Mouse (Mus musculus) heart, adult 18-20 months (tissue): ENCODE measurements around the gene Rassf7. TPM values are rescaled to one million over a fixed set of nuclear protein-coding genes. Genes with fewer than 3 reads are reported as not detected.
A peak's percentile ranks its signal among the peaks of the same experiment; 100 is the strongest.

Source experiments
- DNase-seq, 2 experiments: peaks; one replicate each; pipeline ENCODE4 v3.0.0; 2021 to 2022; ENCODE audit warnings: mixed read lengths in 1 of 2
- long read RNA-seq, 2 experiments: library from polyadenylated mRNA; stranded (forward); transcript quantifications; one replicate each; pipeline ENCODE4 v2.0.0; 2021
- total RNA-seq, 2 experiments: library from RNA; stranded (reverse); gene quantifications; 2 replicates each; pipeline ENCODE4 v1.2.3; 2021

The Rassf7 gene
- under 1 TPM; 0.57 to 0.87 TPM for total RNA-seq
- long read RNA-seq, experiment 1: 0 reads
- long read RNA-seq, experiment 2: 0 reads

GRCm38 (mm10) chr7:141215101-141215879 is at the start of gene Rassf7:
Gene Rassf7 (plus strand): TSS chr7:141215860.
- peak; percentile 83 to 91 for DNase-seq

- peak; percentile 45 to 54 for DNase-seq
Observed at GRCm38 (mm10) chr7:141167901-141168517, 47.7 kb upstream of the Rassf7 start.

DNA sequence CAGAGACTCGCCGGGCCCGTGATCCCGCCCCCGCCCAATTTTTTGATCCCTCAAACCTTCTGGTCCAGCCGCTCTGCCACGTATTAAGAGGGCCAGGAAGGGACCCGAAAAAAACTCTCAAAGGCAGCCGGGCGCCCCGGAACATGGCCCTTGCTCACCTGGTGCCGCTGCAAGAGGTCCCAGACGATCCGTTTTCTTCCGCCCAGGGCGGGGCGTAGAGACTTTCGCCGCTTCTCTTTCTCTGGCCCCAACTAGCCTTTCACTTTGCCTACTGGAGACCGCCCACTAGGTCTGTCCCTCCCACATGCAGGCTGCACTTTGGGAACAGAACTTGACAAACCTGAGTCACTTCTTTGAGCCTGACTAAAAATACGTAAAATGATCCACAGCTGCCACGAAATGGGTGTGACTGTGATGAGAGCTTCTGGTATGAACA is 47.1 kb upstream of the Rassf7 start:
- DNase-seq: peak; percentile 79 to 84

- DNase-seq: peak in 1 of 2 experiments; percentile 26
Observed at GRCm38 (mm10) chr7:141169300-141169699, 46.4 kb upstream of the Rassf7 start.

- DNase-seq: no peak
Observed at GRCm38 (mm10) chr7:141169866-141170265, 45.8 kb upstream of the Rassf7 start.

GRCm38 (mm10) chr7:141172116-141173006 is 43.3 kb upstream of the Rassf7 start, which contains the start of gene Rnh1:
Gene Rnh1 (minus strand): TSS chr7:141172857.
- DNase-seq: peak; percentile 94

DNA sequence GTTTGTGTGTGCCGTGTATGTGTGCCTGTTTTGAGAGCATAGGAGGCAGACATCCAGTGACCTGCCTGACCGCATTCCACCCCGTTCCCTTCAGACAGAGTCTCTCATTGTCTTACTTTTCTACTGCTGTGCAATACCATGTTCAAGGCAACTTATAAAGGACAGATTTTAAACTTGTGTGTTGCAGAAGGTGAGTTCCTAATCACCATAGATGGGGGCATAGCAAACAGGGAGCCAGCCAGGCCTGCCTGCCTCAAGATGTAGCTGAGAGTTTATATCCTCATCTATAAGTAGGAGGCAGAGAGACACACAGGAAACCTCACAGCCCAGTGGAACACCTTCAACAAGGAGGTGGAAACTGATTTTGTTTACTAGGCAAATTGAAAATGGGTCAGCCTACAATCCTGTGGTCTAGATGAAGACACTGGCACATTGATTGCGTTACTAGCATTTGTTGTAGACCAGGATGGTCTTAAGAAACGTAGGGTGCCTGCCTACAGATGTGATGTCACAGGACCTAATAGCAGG is 42.3 kb upstream of the Rassf7 start:
- no peak for DNase-seq

DNA sequence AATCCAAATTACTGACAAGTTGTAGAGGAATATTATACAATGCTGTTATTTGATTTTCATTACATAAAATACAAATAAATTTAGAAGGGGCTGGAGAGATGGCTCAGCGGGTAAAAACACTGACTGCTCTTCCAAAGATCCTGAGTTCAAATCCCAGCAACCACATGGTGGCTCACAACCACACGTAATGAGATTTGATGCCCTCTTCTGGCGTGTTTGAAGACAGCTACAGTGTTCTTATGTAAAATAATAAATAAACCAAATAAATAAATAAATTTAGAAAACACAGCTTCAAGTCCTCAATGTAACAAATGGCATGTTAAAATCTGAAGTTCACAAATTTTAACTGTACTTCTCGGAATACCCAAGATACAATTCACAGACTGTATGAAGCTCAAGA is 40.6 kb upstream of the Rassf7 start:
- DNase-seq: no peak

GRCm38 (mm10) chr7:141176173-141176572 is 39.5 kb upstream of the Rassf7 start:
- peak; percentile 86 to 90 for DNase-seq

- DNase-seq: no peak
Observed at GRCm38 (mm10) chr7:141188194-141188593, 27.5 kb upstream of the Rassf7 start.

DNA sequence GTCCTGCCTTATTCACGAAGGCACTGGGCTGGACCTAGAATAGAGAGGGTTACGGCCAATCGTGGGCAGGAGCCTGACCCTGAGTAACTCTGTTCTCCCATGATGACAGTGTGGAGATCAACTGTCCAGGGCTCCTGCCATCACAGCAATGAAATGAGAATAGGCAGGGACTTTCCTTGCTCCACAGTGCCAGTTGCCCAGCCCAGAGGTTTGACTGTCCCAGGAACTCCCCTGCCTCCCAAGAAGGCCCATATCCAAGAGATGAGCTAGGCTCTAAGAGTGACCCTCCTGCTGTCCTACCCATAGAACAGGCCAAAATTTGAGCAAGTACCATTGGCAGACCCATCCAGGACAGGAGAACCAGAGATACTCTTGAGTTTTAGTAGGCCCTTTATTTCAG is 26.9 kb upstream of the Rassf7 start:
- no peak for DNase-seq

GRCm38 (mm10) chr7:141190220-141190619 is 25.4 kb upstream of the Rassf7 start:
- no peak for DNase-seq

DNA sequence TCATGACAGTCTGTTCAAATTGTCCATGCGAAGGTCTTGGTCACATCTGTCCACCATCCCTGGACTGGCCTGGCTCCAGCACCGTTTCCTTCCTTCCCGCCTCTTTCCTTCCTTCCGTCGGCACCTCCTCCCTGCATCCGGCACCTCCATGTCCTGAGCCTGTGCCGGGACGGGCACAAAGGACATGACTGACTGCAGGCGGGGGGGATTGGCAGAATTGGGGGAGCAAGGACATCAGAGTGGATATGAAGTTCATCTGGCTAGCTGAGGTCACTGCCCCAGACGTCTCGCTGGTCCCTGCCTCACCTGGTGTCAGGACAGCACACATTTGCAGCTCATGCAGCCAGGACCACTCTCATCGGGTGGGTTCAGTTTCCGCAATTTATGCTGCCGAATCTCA is 24.6 kb upstream of the Rassf7 start:
- peak in 1 of 2 experiments; percentile 57 for DNase-seq

DNA sequence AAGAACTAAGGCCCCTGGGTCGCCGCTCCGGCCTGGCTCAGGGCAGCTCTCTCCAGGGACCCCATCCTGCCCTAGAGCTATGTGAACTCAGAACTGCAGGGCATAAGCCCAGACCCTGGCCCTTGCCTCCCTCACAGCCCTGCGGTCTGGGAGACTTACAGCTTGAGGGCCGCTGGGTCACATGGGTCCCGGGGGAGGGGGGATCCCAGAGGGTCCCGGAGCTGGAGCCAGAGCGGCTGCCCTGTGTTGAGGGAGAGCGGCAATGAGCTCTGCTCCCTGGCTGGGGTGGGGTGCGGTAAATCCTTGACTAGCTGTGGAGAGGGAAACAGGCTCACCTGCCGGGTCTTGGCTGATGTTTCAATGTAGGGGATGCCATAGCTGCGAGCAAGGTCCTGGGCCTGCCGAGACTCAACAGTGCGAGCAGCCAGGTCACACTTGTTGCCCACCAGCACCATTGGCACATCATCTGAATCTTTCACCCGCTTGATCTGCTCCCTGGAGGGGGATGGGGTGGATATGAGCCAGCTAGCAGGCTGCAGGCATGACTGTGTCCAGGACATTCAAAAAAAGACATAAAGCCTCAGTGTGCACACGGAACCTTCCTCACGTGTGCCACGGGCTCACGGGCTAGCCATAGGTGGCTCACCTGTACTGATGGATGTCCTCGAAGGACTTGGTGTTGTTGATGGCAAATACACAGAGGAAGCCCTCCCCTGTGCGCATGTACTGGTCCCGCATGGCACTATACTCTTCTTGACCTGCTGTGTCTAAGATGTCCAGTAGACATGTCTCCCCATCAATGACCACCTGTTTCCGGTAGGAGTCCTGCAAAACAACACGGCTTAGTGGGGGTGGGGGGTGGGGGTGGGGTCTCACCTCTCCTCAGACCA is 23.6 kb upstream of the Rassf7 start:
- DNase-seq: no peak

GRCm38 (mm10) chr7:141192776-141193347 is 22.8 kb upstream of the Rassf7 start:
- DNase-seq: no peak

- DNase-seq: no peak
Observed at GRCm38 (mm10) chr7:141193348-141193856, 22.3 kb upstream of the Rassf7 start.

DNA sequence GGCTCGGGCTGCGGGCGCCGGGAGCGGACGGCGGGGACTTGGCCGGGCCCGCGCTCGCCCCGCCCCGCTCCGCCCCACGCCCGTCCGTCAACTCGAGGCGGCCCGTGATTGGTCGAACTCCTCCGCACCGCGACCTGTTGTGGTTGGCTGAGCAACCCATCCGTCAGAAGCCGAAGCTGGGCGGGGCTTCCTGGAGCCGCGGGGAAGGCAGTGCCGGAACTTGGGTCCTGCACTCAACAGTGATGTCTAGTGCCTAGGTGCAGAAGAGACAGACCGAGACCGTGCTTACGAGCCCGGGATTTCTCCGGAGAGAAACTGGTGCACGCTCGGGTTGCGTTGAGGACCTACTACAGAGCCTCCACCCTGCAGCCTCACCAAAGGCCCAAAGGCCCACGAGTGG is 21.7 kb upstream of the Rassf7 start, which contains the start of the genes Hras and Lrrc56:
TSS of gene Hras (minus strand) at position 58 of the 400 bp plus-strand sequence.
TSS of gene Lrrc56 (plus strand) at position 210 of the 400 bp plus-strand sequence.
- DNase-seq: peak; percentile 99

DNA sequence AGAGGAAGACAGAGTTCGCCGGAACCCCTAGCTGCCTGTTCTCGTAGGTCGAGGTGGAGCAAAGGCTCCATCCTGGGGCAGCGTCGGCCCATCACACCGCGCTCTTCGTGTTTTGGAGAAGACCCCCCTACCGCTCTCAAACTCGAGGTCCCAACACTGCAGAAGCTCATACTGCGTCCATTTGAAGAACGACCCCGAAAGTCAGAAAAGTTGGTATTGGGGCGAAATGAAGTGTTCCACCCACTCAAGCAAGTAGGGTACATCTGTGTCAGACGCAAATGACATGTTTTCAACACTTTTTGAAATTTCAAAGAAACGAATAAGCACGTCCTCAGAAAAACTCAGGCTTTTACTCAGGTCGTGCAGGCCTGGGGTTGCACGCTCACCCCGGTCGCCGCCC is 21.3 kb upstream of the Rassf7 start:
- no peak for DNase-seq

GRCm38 (mm10) chr7:141194830-141195229 is 20.8 kb upstream of the Rassf7 start:
- peak; percentile 89 to 90 for DNase-seq

DNA sequence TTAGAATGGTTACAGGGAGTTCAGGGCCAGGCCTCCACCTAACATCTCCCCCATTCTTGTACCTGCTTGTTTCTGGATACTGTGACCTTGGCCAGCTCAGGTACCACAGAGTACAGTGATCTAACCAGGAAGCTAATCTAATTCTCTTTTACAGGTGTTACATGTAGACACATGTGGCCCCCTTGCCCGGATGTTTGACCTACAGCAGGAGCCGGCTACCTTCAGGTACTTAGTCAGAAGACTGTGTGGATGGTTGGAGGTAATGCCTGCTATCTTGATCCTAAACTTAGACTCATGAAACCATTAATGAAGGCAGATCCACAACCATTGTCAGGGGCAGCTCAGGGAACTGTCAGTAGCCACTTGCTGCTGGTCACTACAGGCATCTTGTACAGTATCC is 19.9 kb upstream of the Rassf7 start:
- no peak for DNase-seq
